Mouse (Mus musculus): ENCODE data around the gene Cacna1g. TPM values are rescaled to one million over a fixed set of nuclear protein-coding genes. Genes with fewer than 3 reads are reported as not detected.

The Cacna1g gene
- total and polyA plus RNA-seq, 3 experiments = 1.7 to 3.7 (median 2.4) TPM

DNA sequence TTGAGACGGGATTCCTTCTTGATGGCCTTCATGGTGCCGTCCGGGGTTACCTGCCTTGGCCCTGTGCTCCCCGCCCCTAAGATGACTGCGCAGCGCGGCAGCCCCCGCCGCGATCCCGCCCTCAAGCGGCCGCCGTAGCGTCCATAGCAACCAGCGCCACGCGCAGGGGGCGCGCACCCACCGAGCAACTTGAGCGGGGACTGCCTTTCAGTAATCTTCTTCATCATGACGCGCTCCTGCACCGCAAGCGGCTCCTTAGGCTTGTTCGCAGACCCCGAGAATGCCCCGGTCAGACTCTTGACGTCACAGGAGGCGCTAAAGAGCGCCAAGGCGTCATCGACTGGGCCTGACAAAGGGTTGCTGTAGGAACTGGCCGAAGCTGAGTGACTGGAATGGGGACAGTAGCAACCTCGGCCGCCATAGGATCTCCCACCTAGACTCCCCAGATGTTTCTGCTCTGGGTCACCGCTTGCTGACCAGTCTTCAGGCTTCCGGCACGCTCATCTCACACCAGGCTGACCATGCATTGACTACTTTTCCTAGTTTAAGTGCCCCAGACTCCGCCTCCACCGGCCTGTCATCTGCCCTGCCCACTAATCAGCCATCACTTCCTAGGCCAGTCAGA is 47.3 kb upstream of the Cacna1g start, which contains the start of gene Mycbpap:
Gene Mycbpap, minus strand, starts transcription at position 524 of the 625 bp plus-strand sequence.
- H3K4me2 ChIP-seq (ENCODE audit: insufficient read depth, low read depth, poor library complexity, severe bottlenecking) = peak within 1 kb of the TSS; percentile 85
- H3K27me3 ChIP-seq (replicated peaks) = peaks cover 10% of the 10 kb centered on the region
- H3K36me3 ChIP-seq (replicated peaks in 1 of 2; ENCODE audit: control insufficient read depth in 1 of 2, insufficient read depth in 1 of 2, low read length in 1 of 2) = no peaks in the 10 kb centered on the region
- peaks cover 7 to 29% of the 10 kb centered on the region in 2 experiments for H3K4me1 ChIP-seq (ENCODE audit: control insufficient read depth in 1 of 2, insufficient read depth in 2 of 2)
- no peaks in the 10 kb centered on the region for H3K79me2 ChIP-seq (replicated peaks; ENCODE audit: control insufficient read depth, extremely low read depth, insufficient read depth, poor library complexity, severe bottlenecking)
- TF ChIP-seq ZC3H11A (IDR thresholded peaks at IDR 0.05; ENCODE audit: low read depth, low read length) = no peak
- TF ChIP-seq MEF2A (IDR thresholded peaks at IDR 0.05; ENCODE audit: borderline replicate concordance, low read depth, low read length) = 0 out of 2 replicates have a peak, but pooled peaks have one; percentile 20
- peak; percentile 61; the same call in 1 of the 2 replicates for TF ChIP-seq MAZ (IDR thresholded peaks at IDR 0.05; ENCODE audit: low read depth, low read length)
- TF ChIP-seq IRF4 (IDR thresholded peaks at IDR 0.05; ENCODE audit: low read depth, low read length) = peak; percentile 51
- no peak for TF ChIP-seq POLR2AphosphoS2 (IDR thresholded peaks at IDR 0.05; ENCODE audit: low read depth, low read length)
- TF ChIP-seq NRF1 (IDR thresholded peaks at IDR 0.05; ENCODE audit: low read depth, low read length) = peak; percentile 69
- peak; percentile 47; the same call in 1 of the 2 replicates for TF ChIP-seq BHLHE40 (IDR thresholded peaks at IDR 0.05; ENCODE audit: low read depth, low read length)
- TF ChIP-seq GABPA (IDR thresholded peaks at IDR 0.05; ENCODE audit: insufficient replicate concordance, low read depth, low read length) = peak; percentile 21; the same call in 1 of the 2 replicates
- TF ChIP-seq E2F4 (IDR thresholded peaks at IDR 0.05; ENCODE audit: insufficient replicate concordance, low read depth, low read length) = 0 out of 2 replicates have a peak, but pooled peaks have one; percentile 53
- peak; percentile 47; the same call in 1 of the 2 replicates for TF ChIP-seq ZMIZ1 (IDR thresholded peaks at IDR 0.05; ENCODE audit: low read depth, low read length)
- peak; percentile 44 for TF ChIP-seq NELFE (IDR thresholded peaks at IDR 0.05; ENCODE audit: low read depth, low read length)
- no peak for TF ChIP-seq ETS1 (conservative IDR thresholded peaks at IDR 0.05; ENCODE audit: low read depth, low read length)
- TF ChIP-seq MYC (IDR thresholded peaks at IDR 0.05; ENCODE audit: low read depth, low read length) = peak; percentile 54; the same call in 1 of the 2 replicates
- peak; percentile 58 for TF ChIP-seq HCFC1 (IDR thresholded peaks at IDR 0.05; ENCODE audit: low read depth, low read length)
- peak; percentile 91 for TF ChIP-seq SIN3A (IDR thresholded peaks at IDR 0.05; ENCODE audit: low read length)
- peak; percentile 66 for TF ChIP-seq ELF1 (IDR thresholded peaks at IDR 0.05; ENCODE audit: low read depth, low read length)
- TF ChIP-seq MXI1 (IDR thresholded peaks at IDR 0.05; ENCODE audit: low read depth, low read length) = peak; percentile 98
- no peak for TF ChIP-seq ZKSCAN1 (IDR thresholded peaks at IDR 0.05; ENCODE audit: borderline replicate concordance, low read depth, low read length)
- TF ChIP-seq POLR2A (IDR thresholded peaks at IDR 0.05; ENCODE audit: low read depth, low read length) = peak; percentile 61
- TF ChIP-seq TBP (conservative IDR thresholded peaks at IDR 0.05; ENCODE audit: low read depth, low read length) = 0 out of 2 replicates have a peak, but pooled peaks have one; percentile 23
- TF ChIP-seq TCF12 (IDR thresholded peaks at IDR 0.05; ENCODE audit: low read depth, low read length) = 0 out of 2 replicates have a peak, but pooled peaks have one; percentile 17
- no peak for TF ChIP-seq CHD2 (IDR thresholded peaks at IDR 0.05; ENCODE audit: low read length)
- peak within 1 kb of the TSS; percentile 66 for H3K9ac ChIP-seq (ENCODE audit: insufficient read depth, low read depth)
- in situ Hi-C loops (cut with MboI; ENCODE audit: low pct_ligation_motif_present, low pct_unique_long_range_greater_than_20kb, low sequenced_read_pairs) (no loop called here), dilution Hi-C loops (cut with MboI; ENCODE audit: extremely low pct_ligation_motif_present, extremely low pct_unique_long_range_greater_than_20kb, low sequenced_read_pairs) (no loop called here)
- H3K9me3 ChIP-seq (replicated peaks; ENCODE audit: low read length) = no peaks in the 10 kb centered on the region
- DNase-seq (ENCODE audit: extremely low read depth) = peak; percentile 42
- peak within 1 kb of the TSS; percentile 38 to 65 (median 55) for H3K4me3 ChIP-seq (replicated peaks in 1 of 3; ENCODE audit: low read depth in 2 of 3, low read length in 2 of 3, poor library complexity in 1 of 3)
- H3K27ac ChIP-seq (ENCODE audit: insufficient read depth, low read depth) = no peak within 1 kb of the TSS
